Mouse (Mus musculus): ENCODE results near the gene Emsy.

DNA sequence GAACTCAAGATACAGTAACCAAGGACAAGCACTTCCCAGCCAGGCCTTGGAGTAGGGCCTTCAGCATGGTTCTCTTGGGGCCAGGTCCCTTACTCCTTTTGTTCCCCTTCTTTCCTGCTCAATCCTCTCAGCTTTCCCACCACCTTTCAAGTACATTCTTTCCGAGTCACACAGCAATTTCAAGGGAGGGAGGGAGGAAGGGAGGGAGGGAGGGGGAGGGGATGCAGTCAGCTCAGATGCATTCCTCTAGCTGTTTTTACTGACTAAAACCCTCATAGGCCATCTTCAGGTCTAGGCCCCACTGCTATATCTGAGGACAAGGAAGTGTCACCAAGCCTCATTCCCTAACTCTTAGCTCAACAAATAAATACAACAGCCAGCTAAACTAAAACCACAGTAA, 12.3 kb downstream of the Emsy start:
- TF ChIP-seq POLR2A (IDR thresholded peaks at IDR 0.05; ENCODE audit: low read depth, low read length) (no peak), ETS1 (conservative IDR thresholded peaks at IDR 0.05; ENCODE audit: low read depth, low read length) (no peak), MAFK (IDR thresholded peaks at IDR 0.05; ENCODE audit: insufficient replicate concordance, low read length) (no peak), RCOR1 (conservative IDR thresholded peaks at IDR 0.05; ENCODE audit: low read depth, low read length) (no peak), CTCF (conservative IDR thresholded peaks at IDR 0.05 in 1 of 2, IDR thresholded peaks at IDR 0.05 in 1 of 2; ENCODE audit: low read depth in 2 of 2, low read length in 2 of 2) (no peak), MXI1 (IDR thresholded peaks at IDR 0.05; ENCODE audit: low read depth, low read length) (no peak), MAX (IDR thresholded peaks at IDR 0.05; ENCODE audit: low read length) (no peak), EP300 (IDR thresholded peaks at IDR 0.05; ENCODE audit: low read length) (no peak), HCFC1 (IDR thresholded peaks at IDR 0.05; ENCODE audit: low read depth, low read length) (no peak), GABPA (IDR thresholded peaks at IDR 0.05; ENCODE audit: insufficient replicate concordance, low read depth, low read length) (no peak), TCF12 (IDR thresholded peaks at IDR 0.05; ENCODE audit: low read depth, low read length) (no peak), CHD1 (IDR thresholded peaks at IDR 0.05; ENCODE audit: low read depth, low read length) (no peak)

Data from CH12.LX (cell line).